Mouse (Mus musculus) embryonic facial prominence, embryonic 14.5 days (tissue): Measurements from ENCODE around the gene Ptgfrn. TPM values are rescaled to one million over a fixed set of nuclear protein-coding genes. Genes with fewer than 3 reads are reported as not detected.

ENCODE experiments used
- ATAC-seq: fragments of 200-750 bp; cut with Nextera tagmentation; 2 replicates; pipeline ENCODE4 v1.8.0; 2017; ENCODE audit warnings: low read depth, moderate number of reproducible peaks, moderate TSS enrichment
- DNase-seq: peaks from one replicate; pipeline ENCODE4 v3.0.0-alpha.2; 2015; ENCODE audit warnings: low spot score
- H3K27ac ChIP-seq: fragments of 300-500 bp; sonication (generic); replicated peaks from 2 replicates; pipeline ENCODE4 v1.5.1; 2014; ENCODE audit warnings: low read depth, mild to moderate bottlenecking, low read length, moderate library complexity
- H3K27me3 ChIP-seq: fragments of 300-500 bp; sonication (generic); replicated peaks from 2 replicates; pipeline ENCODE4 v1.6.1; 2014; ENCODE audit warnings: low read length; ENCODE audit not compliant: control insufficient read depth, insufficient read depth
- H3K36me3 ChIP-seq: fragments of 300-500 bp; sonication (generic); 2 replicates; pipeline ENCODE4 v1.6.1; 2014; ENCODE audit warnings: low read length, mixed read lengths; ENCODE audit not compliant: control insufficient read depth, insufficient read depth
- H3K4me1 ChIP-seq: fragments of 300-500 bp; sonication (generic); 2 replicates; pipeline ENCODE4 v1.6.1; 2014; ENCODE audit warnings: antibody characterized with exemption, low read length; ENCODE audit not compliant: control insufficient read depth, insufficient read depth
- H3K4me2 ChIP-seq: fragments of 300-500 bp; sonication (generic); 2 replicates; pipeline ENCODE4 v1.6.1; 2014; ENCODE audit warnings: low read depth, mild to moderate bottlenecking, low read length, moderate library complexity, mixed read lengths
- H3K4me3 ChIP-seq: fragments of 300-500 bp; sonication (generic); 2 replicates; pipeline ENCODE4 v1.5.1; 2014; ENCODE audit warnings: low read depth, mild to moderate bottlenecking, low read length
- H3K9ac ChIP-seq: fragments of 300-500 bp; sonication (generic); 2 replicates; pipeline ENCODE4 v1.6.1; 2014; ENCODE audit warnings: low read depth, mild to moderate bottlenecking, low read length, moderate library complexity, mixed read lengths
- H3K9me3 ChIP-seq: fragments of 300-500 bp; sonication (generic); 2 replicates; pipeline ENCODE4 v1.6.1; 2016; ENCODE audit warnings: low read length; ENCODE audit not compliant: control insufficient read depth
- WGBS: fragments of 180-500 bp; shearing (Covaris S2); extraction: QIAGEN DNeasy Blood & Tissue Kit; methylation state at CpG from one replicate; pipeline ENCODE4 v1.1.7; 2014; 5-methylcytosine and 5-hydroxymethylcytosine counted together
- polyA plus RNA-seq: library from polyadenylated mRNA; unstranded; fragments of >200 nt; fragmentation: Nextera tagmentation; extraction: Ambion mirVana; gene quantifications from 2 replicates; pipeline ENCODE4 v1.2.1, GENCODE M21; 2014

Gene Ptgfrn
- polyA plus RNA-seq, 1 experiment from 2014 or later = 9.7 TPM

DNA sequence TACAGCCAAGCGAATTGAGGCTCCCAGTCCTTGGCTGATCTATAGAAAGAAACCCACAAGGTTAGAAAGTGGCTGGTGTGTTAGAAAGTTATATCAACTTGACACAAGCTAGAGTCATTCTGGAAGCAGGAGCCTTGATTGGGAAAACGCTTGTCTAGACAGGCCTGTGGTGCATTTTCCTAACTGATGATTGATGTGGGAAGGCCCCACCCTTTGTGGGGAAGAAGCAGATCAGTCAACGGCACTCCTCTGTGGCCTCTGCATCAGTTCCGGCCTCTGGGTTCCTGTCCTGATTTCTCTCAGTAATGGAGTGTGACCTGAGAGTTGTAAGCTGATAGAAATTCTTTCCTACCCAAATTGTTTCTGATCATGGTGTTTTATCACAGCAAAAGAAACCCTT lies 76.4 kb downstream of the Ptgfrn start:
- Histone ChIP-seq H3K27me3 (no peaks in the 10 kb centered on the region), H3K4me1 (peaks cover 15% of the 10 kb centered on the region; the same call in 1 of the 2 replicates), H3K9ac (no peak overlapping the region), H3K36me3 (no peaks in the 10 kb centered on the region), H3K4me3 (no peak overlapping the region), H3K9me3 (no peaks in the 10 kb centered on the region), H3K27ac (no peak overlapping the region), H3K4me2 (no peak overlapping the region)
- WGBS = 43% methylated on average over 4 of the region's 4 CpGs
- ATAC-seq = no peak
- DNase-seq = peak; percentile 54

DNA sequence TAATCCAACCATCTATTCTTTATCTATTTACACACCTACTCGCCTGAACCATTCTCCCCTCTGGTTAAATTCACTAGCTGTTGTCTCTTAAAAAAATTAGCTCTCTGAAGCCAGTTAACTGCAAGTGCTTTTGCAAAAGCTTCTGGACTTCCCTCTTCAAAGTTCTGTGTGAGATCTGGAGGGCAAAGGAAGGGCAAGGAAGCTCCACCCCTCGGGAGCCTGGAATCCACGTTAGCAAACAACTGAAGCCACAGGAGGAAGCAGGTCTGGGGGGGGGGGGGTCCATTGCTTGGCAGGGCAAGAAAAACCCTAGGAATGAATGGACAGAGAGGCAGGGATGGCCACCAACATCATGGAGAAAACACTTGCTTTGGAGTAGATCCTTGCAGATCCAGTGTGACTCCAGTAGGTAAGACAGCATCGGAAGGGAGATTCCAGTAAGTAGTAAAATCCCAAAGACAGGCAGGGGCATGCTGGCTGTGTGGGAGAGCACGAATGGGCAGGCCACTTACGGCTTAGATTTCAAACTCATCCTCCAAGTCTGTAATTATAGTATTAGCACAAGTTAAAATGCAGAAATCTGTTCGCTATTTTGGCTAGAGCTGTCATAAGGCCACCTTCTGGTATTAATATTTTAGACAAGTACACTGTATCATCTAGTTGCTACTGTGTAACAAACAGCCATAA lies 78.5 kb downstream of the Ptgfrn start:
- Histone ChIP-seq H3K27me3 (no peaks in the 10 kb centered on the region), H3K4me3 (no peak overlapping the region), H3K9me3 (no peaks in the 10 kb centered on the region), H3K9ac (no peak overlapping the region), H3K4me1 (peaks cover 15% of the 10 kb centered on the region; the same call in 1 of the 2 replicates), H3K36me3 (no peaks in the 10 kb centered on the region), H3K4me2 (no peak overlapping the region; the same call in 1 of the 2 replicates), H3K27ac (no peak overlapping the region; the same call in 1 of the 2 replicates)
- ATAC-seq (peak; percentile 60; the same call in 1 of the 2 replicates), DNase-seq (peak; percentile 61)
- WGBS = 45% methylated on average over 7 of the region's 7 CpGs

DNA sequence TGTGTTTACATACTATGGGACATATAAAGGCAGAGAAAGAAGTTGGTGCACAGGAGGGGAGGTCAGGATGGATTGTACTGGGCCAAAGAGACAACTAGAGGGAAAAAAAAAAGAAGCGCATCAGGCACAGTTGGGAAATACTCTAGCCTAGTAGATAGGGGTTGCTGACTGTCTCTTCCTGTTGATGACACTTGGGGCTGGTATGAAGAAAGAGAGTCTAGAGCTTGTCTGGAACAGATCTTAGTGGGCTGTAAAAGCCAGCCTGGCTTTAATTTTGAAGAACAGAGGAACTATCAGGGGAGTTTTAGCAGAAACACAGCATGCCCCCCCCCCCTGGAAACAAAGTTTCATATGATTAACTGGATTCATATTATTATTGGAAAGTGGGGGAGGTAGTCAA lies 79.4 kb downstream of the Ptgfrn start:
- H3K4me1 ChIP-seq = peaks cover 15% of the 10 kb centered on the region; the same call in 1 of the 2 replicates
- H3K9me3 ChIP-seq = no peaks in the 10 kb centered on the region
- H3K4me2 ChIP-seq = no peak overlapping the region
- H3K27me3 ChIP-seq = no peaks in the 10 kb centered on the region
- H3K4me3 ChIP-seq = no peak overlapping the region
- no peaks in the 10 kb centered on the region for H3K36me3 ChIP-seq
- WGBS = 94% methylated on average over 1 of the region's 1 CpGs
- ATAC-seq = no peak
- no peak overlapping the region for H3K27ac ChIP-seq
- DNase-seq = no peak
- no peak overlapping the region for H3K9ac ChIP-seq

DNA sequence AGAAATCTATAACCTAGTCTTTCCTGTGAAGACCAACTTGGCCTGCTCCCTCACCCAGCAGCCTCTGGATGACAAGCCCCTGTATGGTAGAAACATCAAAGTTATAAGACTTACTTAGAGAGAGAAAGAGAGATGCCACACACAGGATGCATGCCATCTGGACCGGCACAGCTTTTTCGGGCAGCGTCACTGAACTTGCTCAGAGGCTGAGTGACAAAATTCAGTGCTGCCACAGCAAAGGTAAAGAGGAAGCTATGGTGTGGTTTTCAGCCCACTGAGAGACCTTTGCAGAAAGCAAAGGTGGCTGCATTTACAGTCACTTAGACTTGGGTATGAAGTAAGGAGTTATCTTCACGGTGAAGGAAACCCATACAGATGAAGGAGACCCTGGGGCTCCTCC lies 80.7 kb downstream of the Ptgfrn start, which contains the start of gene Cd101:
TSS of gene Cd101 (minus strand) at position 218 of the 400 bp plus-strand sequence.
- DNase-seq = no peak
- Histone ChIP-seq H3K27me3 (no peaks in the 10 kb centered on the region), H3K9ac (no peak within 1 kb of the TSS), H3K4me1 (peaks cover 15% of the 10 kb centered on the region; the same call in 1 of the 2 replicates), H3K4me3 (no peak within 1 kb of the TSS), H3K9me3 (no peaks in the 10 kb centered on the region), H3K36me3 (no peaks in the 10 kb centered on the region), H3K27ac (no peak within 1 kb of the TSS), H3K4me2 (no peak within 1 kb of the TSS)
- 82% methylated on average over 4 of the region's 4 CpGs for WGBS
- no peak for ATAC-seq

DNA sequence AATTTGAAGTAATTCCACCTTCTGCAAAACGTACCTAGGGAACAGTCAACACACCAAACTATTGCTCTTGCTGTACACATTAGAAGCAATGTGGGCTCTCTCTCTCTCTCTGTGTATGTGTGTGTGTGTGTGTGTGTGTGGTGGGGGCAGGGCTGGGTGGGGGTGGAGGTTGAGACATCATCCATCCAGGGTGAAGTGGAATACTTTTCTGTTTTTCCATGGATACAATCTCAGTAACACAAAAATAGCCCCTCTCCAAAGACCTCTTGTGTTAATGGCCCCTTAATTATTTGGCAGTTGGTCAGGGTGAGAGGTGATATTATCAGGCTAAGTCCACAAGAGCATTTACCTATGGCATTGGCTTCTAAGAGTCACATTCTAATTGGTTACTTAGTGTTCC lies 83.3 kb downstream of the Ptgfrn start:
- DNase-seq (no peak), ATAC-seq (no peak)
- no peak overlapping the region for H3K9ac ChIP-seq
- no peaks in the 10 kb centered on the region for H3K27me3 ChIP-seq
- 72% methylated on average over 1 of the region's 1 CpGs for WGBS
- no peaks in the 10 kb centered on the region for H3K9me3 ChIP-seq
- H3K4me3 ChIP-seq = no peak overlapping the region
- no peaks in the 10 kb centered on the region for H3K36me3 ChIP-seq
- H3K4me2 ChIP-seq = no peak overlapping the region
- H3K4me1 ChIP-seq = peaks cover 9% of the 10 kb centered on the region; the same call in 1 of the 2 replicates
- H3K27ac ChIP-seq = no peak overlapping the region

DNA sequence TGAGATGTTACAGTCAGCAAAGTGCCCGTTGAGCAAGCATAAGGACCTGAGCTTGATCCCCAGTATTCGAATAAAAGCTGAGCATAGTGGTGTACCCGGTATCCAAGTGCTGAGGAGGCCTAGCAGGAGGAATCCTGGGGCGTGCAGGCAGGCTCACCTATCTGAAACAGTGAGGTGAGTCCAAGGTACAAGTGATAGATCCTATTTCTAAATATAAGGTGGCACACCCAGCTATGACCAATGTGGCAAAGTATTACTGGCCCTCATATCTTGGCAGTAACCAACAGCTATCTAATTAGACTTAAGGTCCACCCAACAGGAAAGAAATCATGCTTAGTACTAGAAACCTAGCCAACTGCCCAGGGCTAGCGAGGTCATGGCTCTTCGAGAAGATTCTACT lies 87.1 kb downstream of the Ptgfrn start:
- no peak for DNase-seq
- Histone ChIP-seq H3K36me3 (no peaks in the 10 kb centered on the region), H3K27ac (no peak overlapping the region), H3K9me3 (no peaks in the 10 kb centered on the region), H3K9ac (no peak overlapping the region), H3K4me1 (no peaks in the 10 kb centered on the region), H3K4me3 (no peak overlapping the region), H3K27me3 (no peaks in the 10 kb centered on the region), H3K4me2 (no peak overlapping the region)
- WGBS = 91% methylated on average over 6 of the region's 6 CpGs
- ATAC-seq = no peak

DNA sequence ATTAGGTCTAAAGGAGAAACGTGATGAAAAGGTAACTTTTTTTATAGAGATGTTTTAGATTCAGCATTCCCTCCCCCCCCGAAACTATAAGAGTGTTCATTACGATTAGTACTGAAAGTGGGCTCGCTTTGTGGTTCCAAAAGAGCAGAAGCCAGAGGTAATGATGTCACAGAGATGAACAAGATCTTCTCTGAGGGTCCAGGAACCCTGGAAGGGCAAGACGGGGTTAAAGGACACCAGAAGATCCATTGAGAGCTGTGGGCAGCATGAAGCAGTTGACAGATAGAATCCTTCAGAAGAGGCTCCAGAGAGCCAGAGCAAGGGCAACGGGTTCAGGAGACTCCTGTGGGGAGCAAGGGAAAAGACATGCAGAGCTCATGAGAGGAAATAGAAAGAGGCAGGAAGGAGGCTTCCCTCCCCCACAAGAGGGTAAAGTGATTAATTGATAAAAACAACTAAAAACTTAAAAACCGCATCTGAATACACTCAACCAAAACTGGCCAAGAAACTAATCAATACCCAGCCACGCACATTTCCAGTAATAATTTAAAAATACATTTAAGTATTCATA lies 88.5 kb downstream of the Ptgfrn start:
- WGBS = 69% methylated on average over 8 of the region's 8 CpGs
- DNase-seq = no peak

DNA sequence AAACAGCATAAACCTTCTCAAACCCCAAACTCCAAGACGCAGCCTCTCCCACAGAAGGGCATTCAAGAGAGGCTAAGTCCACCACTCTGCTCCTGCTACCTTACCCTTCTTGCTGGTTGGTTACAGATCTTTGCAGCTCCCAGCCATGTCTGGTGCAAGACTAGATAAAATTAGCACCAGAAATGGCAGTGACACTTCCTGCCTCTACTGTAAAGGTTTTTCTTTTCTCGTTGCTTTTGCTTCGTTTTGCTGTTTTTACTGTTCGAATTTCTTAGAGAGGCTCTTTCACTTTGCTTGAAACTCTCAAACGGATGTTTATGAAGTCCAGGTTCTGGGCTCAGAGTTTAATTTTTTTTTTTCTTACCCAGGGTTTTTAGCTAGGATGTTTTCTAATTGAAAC lies 89.0 kb downstream of the Ptgfrn start:
- no peak overlapping the region for H3K9ac ChIP-seq
- ATAC-seq (no peak), DNase-seq (no peak)
- no peaks in the 10 kb centered on the region for H3K36me3 ChIP-seq
- no peak overlapping the region for H3K4me3 ChIP-seq
- no peaks in the 10 kb centered on the region for H3K27me3 ChIP-seq
- no peaks in the 10 kb centered on the region for H3K4me1 ChIP-seq
- WGBS = 79% methylated on average over 5 of the region's 5 CpGs
- H3K4me2 ChIP-seq = no peak overlapping the region
- no peaks in the 10 kb centered on the region for H3K9me3 ChIP-seq
- H3K27ac ChIP-seq = no peak overlapping the region

More for the DNA sequence above, 88.5 kb downstream of the Ptgfrn start:
- Histone ChIP-seq H3K27me3 (no peaks in the 10 kb centered on the region), H3K36me3 (no peaks in the 10 kb centered on the region), H3K4me1 (no peaks in the 10 kb centered on the region), H3K4me2 (no peak overlapping the region), H3K9ac (no peak overlapping the region), H3K4me3 (no peak overlapping the region), H3K9me3 (no peaks in the 10 kb centered on the region), H3K27ac (no peak overlapping the region)
- ATAC-seq = no peak

DNA sequence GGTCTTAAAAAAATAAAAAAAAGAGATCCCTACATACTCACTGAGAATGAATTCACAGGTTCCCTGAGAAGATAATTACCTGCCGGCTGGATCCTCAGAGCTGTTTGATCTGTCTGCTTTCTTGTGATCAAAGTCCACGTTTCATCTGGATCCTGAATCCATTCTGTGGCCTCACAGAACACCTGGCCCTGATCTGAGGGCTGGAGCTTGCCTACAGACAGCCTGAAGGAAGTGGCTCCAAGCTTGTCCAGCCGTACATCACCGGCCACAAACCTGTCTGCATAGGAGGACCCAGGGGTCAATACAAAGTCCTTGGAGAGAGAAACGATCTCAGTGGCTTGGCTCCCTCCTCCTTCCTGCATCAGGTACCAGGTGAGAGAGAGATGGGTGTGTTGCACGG lies 91.6 kb downstream of the Ptgfrn start:
- no peak overlapping the region for H3K4me3 ChIP-seq
- DNase-seq (no peak), ATAC-seq (no peak)
- no peaks in the 10 kb centered on the region for H3K27me3 ChIP-seq
- no peaks in the 10 kb centered on the region for H3K36me3 ChIP-seq
- WGBS = 78% methylated on average over 6 of the region's 6 CpGs
- no peak overlapping the region for H3K27ac ChIP-seq
- H3K4me2 ChIP-seq = no peak overlapping the region
- no peaks in the 10 kb centered on the region for H3K9me3 ChIP-seq
- no peak overlapping the region for H3K9ac ChIP-seq
- 0 out of 2 replicates have a peak, but pooled peaks cover 7% of the 10 kb centered on the region for H3K4me1 ChIP-seq
